In the genomic region with DNA sequence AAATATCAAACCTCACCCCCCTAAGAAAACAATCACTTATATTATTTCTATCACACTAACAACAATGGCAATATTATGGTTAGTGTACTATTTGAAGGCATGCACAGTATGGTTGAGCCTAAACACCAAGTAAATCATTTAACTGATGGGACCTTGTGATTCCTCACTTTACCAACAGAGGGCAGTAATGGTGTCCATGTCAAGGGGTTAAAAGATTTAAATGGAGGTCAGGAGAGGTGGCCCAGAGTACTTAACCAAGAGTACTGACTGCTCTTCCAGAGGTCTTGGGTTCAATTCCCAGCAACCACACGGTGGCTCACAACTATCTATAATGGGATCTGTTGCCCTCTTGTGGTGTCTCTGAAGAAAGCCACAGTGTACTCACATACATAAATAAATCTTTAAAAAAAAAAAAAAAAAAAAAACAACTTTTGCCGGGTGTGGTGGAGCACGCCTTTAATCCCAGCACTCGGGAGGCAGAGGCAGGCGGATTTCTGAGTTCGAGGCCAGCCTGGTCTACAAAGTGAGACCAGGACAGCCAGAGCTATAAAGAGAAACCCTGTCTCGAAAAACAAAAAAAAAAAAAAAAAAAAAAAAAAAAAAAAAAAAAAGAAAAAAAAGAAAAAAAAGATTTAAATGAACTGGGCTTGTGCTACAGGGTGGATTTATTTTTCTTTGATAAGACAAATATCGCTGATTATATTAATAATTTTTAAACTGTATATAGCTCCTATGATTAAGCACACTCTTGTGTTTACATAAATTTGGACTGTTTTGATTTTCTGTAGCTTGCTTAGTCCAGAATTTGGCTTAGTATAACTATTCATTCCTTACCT, we compare ENCODE assay signal across 12 mouse cellular contexts. TPM values are rescaled to one million over a fixed set of nuclear protein-coding genes. Genes with fewer than 3 reads are reported as not detected.
DNase-seq lines count a peak whose midpoint lies in the region; ATAC-seq and TF ChIP-seq lines count a peak whose summit lies in the region.
"Had no signal": no experiment of that assay in that cellular context is flagged by ENCODE, and none has a peak within 500 bp of the region (broad histone marks: within the 10 kb centered on the region; RNA-seq: fewer than 3 reads in every experiment).

No protein-coding gene starts in this region.

- in situ Hi-C loops in CH12.LX (cut with MboI; ENCODE audit: low pct_ligation_motif_present, low pct_unique_long_range_greater_than_20kb, low sequenced_read_pairs) = loop anchor here (25.0 kb wide), 1 partner anchor 278 kb away; no protein-coding TSS in a partner anchor

- no peaks in the 10 kb centered on the region for H3K27me3 ChIP-seq in hindbrain, embryonic 14.5 days (ENCODE audit: control insufficient read depth, insufficient read depth, low read length)
- no peaks in the 10 kb centered on the region for H3K27me3 ChIP-seq in hindbrain, embryonic 13.5 days
- peaks cover 33% of the 10 kb centered on the region for H3K27me3 ChIP-seq in CH12.LX (replicated peaks)
- H3K27me3 ChIP-seq in forebrain, postnatal 0 days (ENCODE audit: insufficient read depth, low read length) = no peaks in the 10 kb centered on the region
- H3K27me3 ChIP-seq: lung, embryonic 15.5 days had no signal

- H3K36me3 ChIP-seq in hindbrain, embryonic 14.5 days (replicated peaks; ENCODE audit: control insufficient read depth, insufficient read depth) = no peaks in the 10 kb centered on the region
- no peaks in the 10 kb centered on the region for H3K36me3 ChIP-seq in hindbrain, embryonic 13.5 days
- H3K36me3 ChIP-seq in CH12.LX (replicated peaks in 1 of 2; ENCODE audit: control insufficient read depth in 1 of 2, insufficient read depth in 1 of 2, low read length in 1 of 2) = no peaks in the 10 kb centered on the region
- no peaks in the 10 kb centered on the region for H3K36me3 ChIP-seq in forebrain, postnatal 0 days (ENCODE audit: insufficient read depth)
- H3K36me3 ChIP-seq: lung, embryonic 15.5 days had no signal

- 86% methylated on average over 8 of the region's 8 CpGs for WGBS in hindbrain, embryonic 14.5 days
- WGBS in hindbrain, embryonic 13.5 days = 90% methylated on average over 8 of the region's 8 CpGs
- WGBS in forebrain, postnatal 0 days = 88% methylated on average over 8 of the region's 8 CpGs

- peak; percentile 54 to 64 for TF ChIP-seq CTCF in CH12.LX (conservative IDR thresholded peaks at IDR 0.05 in 1 of 2, IDR thresholded peaks at IDR 0.05 in 1 of 2; ENCODE audit: low read depth in 2 of 2, low read length in 2 of 2)
- peak; percentile 16; the same call in 1 of the 2 replicates for TF ChIP-seq CTCF in forebrain, postnatal 0 days (IDR thresholded peaks at IDR 0.05; ENCODE audit: low read depth)

- TF ChIP-seq EP300 in CH12.LX (IDR thresholded peaks at IDR 0.05; ENCODE audit: low read length) = no peak

- peak; percentile 22; the same call in 1 of the 2 replicates for TF ChIP-seq RAD21 in CH12.LX (IDR thresholded peaks at IDR 0.05; ENCODE audit: low read depth, low read length)

- H3K4me1 ChIP-seq in hindbrain, embryonic 14.5 days (replicated peaks; ENCODE audit: control insufficient read depth, insufficient read depth, low read length) = peaks cover 4% of the 10 kb centered on the region; the same call in 1 of the 2 replicates
- no peaks in the 10 kb centered on the region; the same call in 1 of the 2 replicates for H3K4me1 ChIP-seq in hindbrain, embryonic 13.5 days (replicated peaks)
- no peaks in the 10 kb centered on the region for H3K4me1 ChIP-seq in CH12.LX (ENCODE audit: control insufficient read depth in 1 of 2, insufficient read depth in 2 of 2)
- peaks cover 8% of the 10 kb centered on the region; the same call in 1 of the 2 replicates for H3K4me1 ChIP-seq in forebrain, postnatal 0 days (ENCODE audit: insufficient read depth)

- no peak for ATAC-seq in hindbrain, embryonic 14.5 days (ENCODE audit: low FRiP score)
- no peak for ATAC-seq in hindbrain, embryonic 13.5 days (ENCODE audit: low FRiP score)
- ATAC-seq in forebrain, postnatal 0 days = no peak

- H3K4me3 ChIP-seq in hindbrain, embryonic 14.5 days (replicated peaks; ENCODE audit: low read length) = no peak overlapping the region
- no peak overlapping the region for H3K4me3 ChIP-seq in hindbrain, embryonic 13.5 days
- no peak overlapping the region for H3K4me3 ChIP-seq in CH12.LX (replicated peaks in 1 of 3; ENCODE audit: low read depth in 2 of 3, low read length in 2 of 3, poor library complexity in 1 of 3)
- H3K4me3 ChIP-seq in forebrain, postnatal 0 days (ENCODE audit: low read depth, low read length) = no peak overlapping the region
- H3K4me3 ChIP-seq: lung, embryonic 15.5 days had no signal

- no peak overlapping the region for H3K4me2 ChIP-seq in hindbrain, embryonic 14.5 days (replicated peaks)
- H3K4me2 ChIP-seq in hindbrain, embryonic 13.5 days = no peak overlapping the region
- H3K4me2 ChIP-seq in CH12.LX (ENCODE audit: insufficient read depth, low read depth, poor library complexity, severe bottlenecking) = peak overlapping the region; percentile 29; the same call in 1 of the 2 replicates
- no peak overlapping the region for H3K4me2 ChIP-seq in forebrain, postnatal 0 days (ENCODE audit: low read depth)
- H3K4me2 ChIP-seq: lung, embryonic 15.5 days had no signal

- DNase-seq in hindbrain, embryonic 14.5 days (ENCODE audit: low spot score) = no peak
- DNase-seq in 3T3-L1 (ENCODE audit: low read depth, low spot score) = peak; percentile 17
- DNase-seq in CH12.LX (ENCODE audit: extremely low read depth) = peak; percentile 54
- DNase-seq in forebrain, postnatal 0 days = no peak
- DNase-seq in adrenal gland, postnatal 25 days = no peak
- no peak for DNase-seq in cerebellum, adult 9-10 months
- DNase-seq: kidney, adult 18-20 months had no signal

- dilution Hi-C loops in CH12.LX (cut with MboI; ENCODE audit: extremely low pct_ligation_motif_present, extremely low pct_unique_long_range_greater_than_20kb, low sequenced_read_pairs) = no loop called here

- H3K9me3 ChIP-seq in hindbrain, embryonic 14.5 days (ENCODE audit: control insufficient read depth, low read length) = no peaks in the 10 kb centered on the region
- no peaks in the 10 kb centered on the region for H3K9me3 ChIP-seq in hindbrain, embryonic 13.5 days
- H3K9me3 ChIP-seq in CH12.LX (replicated peaks; ENCODE audit: low read length) = no peaks in the 10 kb centered on the region
- no peaks in the 10 kb centered on the region for H3K9me3 ChIP-seq in forebrain, postnatal 0 days (ENCODE audit: low read length)
- H3K9me3 ChIP-seq: lung, embryonic 15.5 days had no signal

- no peak for TF ChIP-seq POLR2A in CH12.LX (IDR thresholded peaks at IDR 0.05; ENCODE audit: low read depth, low read length)

- no peak overlapping the region; the same call in 1 of the 2 replicates for H3K9ac ChIP-seq in hindbrain, embryonic 14.5 days
- H3K9ac ChIP-seq in hindbrain, embryonic 13.5 days = no peak overlapping the region
- H3K9ac ChIP-seq in CH12.LX (ENCODE audit: insufficient read depth, low read depth) = no peak overlapping the region
- 0 out of 2 replicates have a peak overlapping the region, but pooled peaks have one; percentile 14 for H3K9ac ChIP-seq in forebrain, postnatal 0 days
- H3K9ac ChIP-seq: lung, embryonic 15.5 days had no signal

- H3K79me2 ChIP-seq in CH12.LX (replicated peaks; ENCODE audit: control insufficient read depth, extremely low read depth, insufficient read depth, poor library complexity, severe bottlenecking) = no peaks in the 10 kb centered on the region

- 0 out of 2 replicates have a peak overlapping the region, but pooled peaks have one; percentile 17 for H3K27ac ChIP-seq in hindbrain, embryonic 14.5 days
- H3K27ac ChIP-seq in hindbrain, embryonic 13.5 days = no peak overlapping the region
- H3K27ac ChIP-seq in CH12.LX (ENCODE audit: insufficient read depth, low read depth) = no peak overlapping the region
- H3K27ac ChIP-seq in forebrain, postnatal 0 days (ENCODE audit: low read depth, low read length) = peak overlapping the region; percentile 62
- H3K27ac ChIP-seq: lung, embryonic 15.5 days had no signal

TF ChIP-seq in CH12.LX, 34 proteins besides CTCF, POLR2A, EP300 and RAD21:
- peak; percentile 84 for TF ChIP-seq ZNF384 (IDR thresholded peaks at IDR 0.05; ENCODE audit: low read depth, low read length)
- peak; percentile 51 for TF ChIP-seq SMC3 (IDR thresholded peaks at IDR 0.05; ENCODE audit: low read depth, low read length)
- no peak for TF ChIP-seq ETS1 (conservative IDR thresholded peaks at IDR 0.05; ENCODE audit: low read depth, low read length)

RNA-seq across cellular contexts. Expression of a gene that starts 55.3 kb away (rescaled TPM):
- not detected in 2 replicates for polyA plus RNA-seq in hindbrain, embryonic 14.5 days (2014; fragmentation: Nextera tagmentation; extraction: Ambion mirVana)
- not detected in 2 replicates for polyA plus RNA-seq in hindbrain, embryonic 13.5 days (2015; fragmentation: Nextera tagmentation; extraction: Ambion mirVana)
- total RNA-seq in CH12.LX (2012; rRNA removed) = not detected in 2 replicates
- total RNA-seq in CH12.LX (2014; rRNA removed) = not detected in 2 replicates
- polyA plus RNA-seq in CH12.LX (2012; ENCODE audit: insufficient read length, low read depth) = not detected in 2 replicates
- total RNA-seq in forebrain, postnatal 0 days (2014; rRNA removed) = not detected in 2 replicates
- not detected in 2 replicates for polyA plus RNA-seq in forebrain, postnatal 0 days (2015; fragmentation: Nextera tagmentation; extraction: Ambion mirVana)
- total RNA-seq in adrenal gland, postnatal 25 days (2021) = not detected in 2 replicates
- total RNA-seq: adrenal gland, adult 18-20 months; left cerebral cortex, adult 8-10 months had no signal
- polyA plus RNA-seq: lung, embryonic 15.5 days; neural tube, embryonic 14.5 days had no signal

Comparison
In these comparisons a context has a peak if more than half of its experiments do, and no peak if none do; other contexts are left out.
1. H3K27ac ChIP-seq: peak in hindbrain, embryonic 14.5 days (single experiment) and forebrain, postnatal 0 days (single experiment); none in hindbrain, embryonic 13.5 days (single experiment) and CH12.LX (single experiment).
2. DNase-seq: peak in 3T3-L1 (single experiment) and CH12.LX (single experiment); none in hindbrain, embryonic 14.5 days (single experiment), forebrain, postnatal 0 days (single experiment), adrenal gland, postnatal 25 days (single experiment) and cerebellum, adult 9-10 months (single experiment).